Mouse (Mus musculus) kidney, postnatal 14 days (tissue): Measurements from ENCODE around the gene Pkd1l2.

ENCODE experiments used
- DNase-seq: peaks from one replicate; pipeline ENCODE4 v3.0.0; 2022; ENCODE audit warnings: mixed read lengths

Gene Pkd1l2

GRCm38 (mm10) chr8:117031476-117031875 lies 50.8 kb downstream of the Pkd1l2 start:
- DNase-seq = no peak

GRCm38 (mm10) chr8:117028686-117029085 lies 53.6 kb downstream of the Pkd1l2 start:
- DNase-seq = no peak

- DNase-seq = no peak
These were observed 54.6 kb downstream of the Pkd1l2 start for GRCm38 (mm10) chr8:117027601-117028000.

- DNase-seq = peak; percentile 13
These were observed 59.8 kb downstream of the Pkd1l2 start for GRCm38 (mm10) chr8:117022297-117022993.

- no peak for DNase-seq
These were observed 62.6 kb downstream of the Pkd1l2 start for GRCm38 (mm10) chr8:117019323-117020275.

- no peak for DNase-seq
These were observed 64.4 kb downstream of the Pkd1l2 start for GRCm38 (mm10) chr8:117017896-117018295.

- no peak for DNase-seq
These were observed 65.2 kb downstream of the Pkd1l2 start for GRCm38 (mm10) chr8:117017006-117017405.

- DNase-seq = no peak
These were observed 66.6 kb downstream of the Pkd1l2 start for GRCm38 (mm10) chr8:117015670-117016069.

- no peak for DNase-seq
These were observed 70.9 kb downstream of the Pkd1l2 start for GRCm38 (mm10) chr8:117011366-117011765.

- DNase-seq = no peak
These were observed 88.1 kb downstream of the Pkd1l2 start for GRCm38 (mm10) chr8:116994016-116994716.

- DNase-seq = peak; percentile 100
These were observed 89.0 kb downstream of the Pkd1l2 start, which contains the start of gene Gcsh for GRCm38 (mm10) chr8:116993095-116993867. Gene Gcsh (minus strand): TSS chr8:116993537.

GRCm38 (mm10) chr8:116992176-116992971 lies 89.9 kb downstream of the Pkd1l2 start:
- DNase-seq = peak; percentile 79

- DNase-seq = peak; percentile 25
These were observed 91.0 kb downstream of the Pkd1l2 start for GRCm38 (mm10) chr8:116991241-116991640.

GRCm38 (mm10) chr8:116989842-116990241 lies 92.4 kb downstream of the Pkd1l2 start:
- no peak for DNase-seq

GRCm38 (mm10) chr8:116980117-116980516 lies 102.1 kb downstream of the Pkd1l2 start:
- peak; percentile 73 for DNase-seq

- DNase-seq = peak; percentile 99
These were observed 103.5 kb downstream of the Pkd1l2 start, which contains the start of gene 1700030J22Rik for GRCm38 (mm10) chr8:116978631-116979256. Gene 1700030J22Rik (minus strand): TSS chr8:116978959.

GRCm38 (mm10) chr8:116978052-116978451 lies 104.2 kb downstream of the Pkd1l2 start:
- no peak for DNase-seq

GRCm38 (mm10) chr8:116975606-116976005 lies 106.6 kb downstream of the Pkd1l2 start:
- DNase-seq = peak; percentile 41

GRCm38 (mm10) chr8:116975066-116975465 lies 107.2 kb downstream of the Pkd1l2 start:
- no peak for DNase-seq

GRCm38 (mm10) chr8:116969531-116969930 lies 112.7 kb downstream of the Pkd1l2 start:
- no peak for DNase-seq

GRCm38 (mm10) chr8:116954415-116954814 lies 127.8 kb downstream of the Pkd1l2 start:
- DNase-seq = no peak
